Mouse (Mus musculus) liver, postnatal 0 days (tissue): ENCODE measurements around the gene Snapin.

Experiments used
- CTCF ChIP-seq: sonication (generic); IDR thresholded peaks from 2 replicates; pipeline ENCODE4 v1.5.1; 2016; ENCODE audit warnings: antibody characterized with exemption, low read depth
- EP300 ChIP-seq: IDR thresholded peaks from 2 replicates; pipeline ENCODE4 v1.6.1; 2016; ENCODE audit warnings: antibody characterized with exemption, low read depth, mild to moderate bottlenecking

- TF ChIP-seq EP300 (no peak), CTCF (peak; percentile 77)
Measured at GRCm38 (mm10) chr3:90472213-90472612, 18.6 kb downstream of the Snapin start.
